Comparison of ENCODE assay signal across 30 mouse cellular contexts in the genomic region with DNA sequence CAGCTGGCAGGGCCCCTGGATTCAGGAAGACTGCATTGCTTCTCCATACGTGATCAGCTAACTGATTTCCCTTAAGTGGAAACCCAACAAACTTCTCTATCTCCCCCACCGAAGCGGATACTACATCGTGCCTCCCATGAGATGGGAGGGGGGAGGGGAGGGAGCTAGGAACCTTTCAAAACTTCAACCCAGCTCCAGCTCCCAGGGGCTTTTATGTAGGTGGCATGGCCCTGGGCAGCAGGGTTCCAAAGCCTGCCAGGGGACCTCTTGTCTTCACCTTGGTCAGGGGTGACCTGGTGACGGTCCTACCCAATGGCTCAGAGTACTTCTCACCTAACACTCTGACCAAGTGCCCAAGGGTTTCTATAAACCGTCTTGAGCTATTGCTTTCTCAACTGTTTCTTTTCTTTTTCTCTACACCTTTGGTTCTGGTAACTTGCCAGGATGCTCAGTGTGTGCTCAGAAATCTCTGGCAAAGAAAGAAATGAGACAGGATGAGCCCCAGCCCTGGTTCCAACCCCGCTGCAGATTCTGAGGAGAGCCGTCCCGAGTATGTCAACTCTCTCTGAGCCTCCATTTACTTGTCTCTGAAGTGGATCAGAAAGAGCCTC. TPM values are rescaled to one million over a fixed set of nuclear protein-coding genes. Genes with fewer than 3 reads are reported as not detected.
DNase-seq lines count a peak whose midpoint lies in the region; ATAC-seq lines count a peak whose summit lies in the region.
"Had no signal": no experiment of that assay in that cellular context is flagged by ENCODE, and none has a peak within 500 bp of the region (broad histone marks: within the 10 kb centered on the region; RNA-seq: fewer than 3 reads in every experiment).

No protein-coding gene starts in this region.

- no peak overlapping the region for H3K27ac ChIP-seq in intestine, embryonic 16.5 days (ENCODE audit: low read length)
- H3K27ac ChIP-seq in intestine, embryonic 15.5 days = no peak overlapping the region
- H3K27ac ChIP-seq: forebrain, embryonic 13.5 days; heart, embryonic 10.5 days; heart, embryonic 15.5 days; hindbrain, embryonic 12.5 days; kidney, embryonic 15.5 days; limb, embryonic 12.5 days; midbrain, embryonic 15.5 days; neural tube, embryonic 15.5 days had no signal

- H3K4me3 ChIP-seq in intestine, embryonic 16.5 days (ENCODE audit: low read length) = peak overlapping the region; percentile 19; the same call in 1 of the 2 replicates
- H3K4me3 ChIP-seq in intestine, embryonic 15.5 days (replicated peaks) = no peak overlapping the region
- H3K4me3 ChIP-seq: forebrain, embryonic 13.5 days; heart, embryonic 10.5 days; heart, embryonic 15.5 days; hindbrain, embryonic 12.5 days; kidney, embryonic 15.5 days; limb, embryonic 12.5 days; midbrain, embryonic 10.5 days; midbrain, embryonic 15.5 days; neural tube, embryonic 15.5 days had no signal

- H3K9ac ChIP-seq in intestine, embryonic 16.5 days (ENCODE audit: low read depth, low read length) = 0 out of 2 replicates have a peak overlapping the region, but pooled peaks have one; percentile 14
- no peak overlapping the region for H3K9ac ChIP-seq in intestine, embryonic 15.5 days
- H3K9ac ChIP-seq: forebrain, embryonic 13.5 days; heart, embryonic 15.5 days; hindbrain, embryonic 12.5 days; kidney, embryonic 15.5 days; limb, embryonic 12.5 days; lung, embryonic 14.5 days; midbrain, embryonic 15.5 days; neural tube, embryonic 15.5 days had no signal

- H3K9me3 ChIP-seq in intestine, embryonic 16.5 days (ENCODE audit: control insufficient read depth, low read length) = no peaks in the 10 kb centered on the region
- no peaks in the 10 kb centered on the region for H3K9me3 ChIP-seq in intestine, embryonic 15.5 days
- H3K9me3 ChIP-seq: heart, embryonic 10.5 days; heart, embryonic 15.5 days; hindbrain, embryonic 12.5 days; kidney, embryonic 15.5 days; limb, embryonic 12.5 days; midbrain, embryonic 10.5 days; midbrain, embryonic 15.5 days; neural tube, embryonic 15.5 days had no signal

- peak; percentile 73 for DNase-seq in cerebellum, adult 9-10 months
- DNase-seq in cerebellum, postnatal 14 days = peak; percentile 53 to 69
- no peak for DNase-seq in urinary bladder, postnatal 4 days (ENCODE audit: low spot score in 2 of 2)
- no peak for DNase-seq in lung, adult 18-20 months
- DNase-seq: adrenal gland, postnatal 25 days; B cell, adult 2 months; gastrocnemius, postnatal 10 days; heart, adult 11 months; kidney, adult 18-20 months; kidney, postnatal 25 days; lung, embryonic 14.5 days; lung, postnatal 14 days; right cerebral cortex, postnatal 25 days; spleen, adult 18-20 months; thymus, adult 2 months; thymus, postnatal 4 days had no signal

- no peak overlapping the region for H3K4me2 ChIP-seq in intestine, embryonic 16.5 days (ENCODE audit: low read depth, low read length)
- no peak overlapping the region for H3K4me2 ChIP-seq in intestine, embryonic 15.5 days (replicated peaks)
- H3K4me2 ChIP-seq: forebrain, embryonic 13.5 days; heart, embryonic 15.5 days; hindbrain, embryonic 12.5 days; kidney, embryonic 15.5 days; limb, embryonic 12.5 days; lung, embryonic 14.5 days; midbrain, embryonic 15.5 days; neural tube, embryonic 15.5 days had no signal

- peaks cover 10% of the 10 kb centered on the region for H3K4me1 ChIP-seq in intestine, embryonic 16.5 days (ENCODE audit: control insufficient read depth, insufficient read depth, low read length)
- peaks cover 7% of the 10 kb centered on the region; the same call in 1 of the 2 replicates for H3K4me1 ChIP-seq in intestine, embryonic 15.5 days (replicated peaks)
- H3K4me1 ChIP-seq: heart, embryonic 15.5 days; limb, embryonic 12.5 days; midbrain, embryonic 15.5 days had no signal

- 76% methylated on average over 9 of the region's 9 CpGs for WGBS in intestine, embryonic 16.5 days
- WGBS in intestine, embryonic 15.5 days = 79% methylated on average over 9 of the region's 9 CpGs

- ATAC-seq in intestine, embryonic 16.5 days = no peak
- ATAC-seq in intestine, embryonic 15.5 days = no peak
- ATAC-seq: forebrain, embryonic 13.5 days; midbrain, embryonic 15.5 days had no signal

- no peaks in the 10 kb centered on the region for H3K27me3 ChIP-seq in intestine, embryonic 16.5 days (replicated peaks; ENCODE audit: control insufficient read depth, insufficient read depth, low read length)
- no peaks in the 10 kb centered on the region for H3K27me3 ChIP-seq in intestine, embryonic 15.5 days (replicated peaks)
- H3K27me3 ChIP-seq: forebrain, embryonic 13.5 days; hindbrain, embryonic 12.5 days; kidney, embryonic 15.5 days; midbrain, embryonic 15.5 days; neural tube, embryonic 15.5 days had no signal

- H3K36me3 ChIP-seq in intestine, embryonic 16.5 days (ENCODE audit: control insufficient read depth, insufficient read depth, low read length) = no peaks in the 10 kb centered on the region
- H3K36me3 ChIP-seq in intestine, embryonic 15.5 days = no peaks in the 10 kb centered on the region
- H3K36me3 ChIP-seq: heart, embryonic 10.5 days; heart, embryonic 15.5 days; hindbrain, embryonic 12.5 days; kidney, embryonic 15.5 days; limb, embryonic 12.5 days; midbrain, embryonic 10.5 days; midbrain, embryonic 15.5 days; neural tube, embryonic 15.5 days had no signal

RNA-seq across cellular contexts. Expression of gene Tff3, which starts 0.6 kb away (rescaled TPM):
- polyA plus RNA-seq in intestine, embryonic 16.5 days (2015; fragmentation: Nextera tagmentation; extraction: Ambion mirVana) = 1,304 and 1,371 TPM in 2 replicates
- 710 and 905 TPM in 2 replicates for polyA plus RNA-seq in intestine, embryonic 15.5 days (2015; fragmentation: Nextera tagmentation; extraction: Ambion mirVana)
- polyA plus RNA-seq: embryonic facial prominence, embryonic 11.5 days; heart, embryonic 15.5 days; hindbrain, embryonic 12.5 days; limb, embryonic 12.5 days; lung, embryonic 14.5 days had no signal

RNA-seq across cellular contexts. Expression of gene Tff2, which starts 15.3 kb away (rescaled TPM):
- polyA plus RNA-seq in intestine, embryonic 16.5 days (2015; fragmentation: Nextera tagmentation; extraction: Ambion mirVana) = 5.2 and 7.2 TPM in 2 replicates
- 2.5 and 7.8 TPM in 2 replicates for polyA plus RNA-seq in intestine, embryonic 15.5 days (2015; fragmentation: Nextera tagmentation; extraction: Ambion mirVana)
- polyA plus RNA-seq: brain, embryonic 14.5 days; embryonic facial prominence, embryonic 11.5 days; forebrain, embryonic 13.5 days; heart, embryonic 10.5 days; heart, embryonic 15.5 days; hindbrain, embryonic 12.5 days; limb, embryonic 12.5 days; liver, adult 2 months; lung, embryonic 14.5 days; midbrain, embryonic 10.5 days; midbrain, embryonic 15.5 days; neural tube, embryonic 15.5 days had no signal

RNA-seq across cellular contexts. Expression of gene Tff1, which starts 36.3 kb away (rescaled TPM):
- polyA plus RNA-seq in intestine, embryonic 16.5 days (2015; fragmentation: Nextera tagmentation; extraction: Ambion mirVana) = 1.5 and 2.7 TPM in 2 replicates
- polyA plus RNA-seq in intestine, embryonic 15.5 days (2015; fragmentation: Nextera tagmentation; extraction: Ambion mirVana) = 5.2 and 5.8 TPM in 2 replicates
- polyA plus RNA-seq: brain, embryonic 14.5 days; embryonic facial prominence, embryonic 11.5 days; forebrain, embryonic 13.5 days; heart, embryonic 15.5 days; hindbrain, embryonic 12.5 days; limb, embryonic 12.5 days; lung, embryonic 14.5 days; midbrain, embryonic 10.5 days; midbrain, embryonic 15.5 days; neural tube, embryonic 15.5 days had no signal

Comparison
In these comparisons a context has a peak if more than half of its experiments do, and no peak if none do; other contexts are left out.
1. DNase-seq: peak in cerebellum, adult 9-10 months (single experiment) and cerebellum, postnatal 14 days (2 of 2); none in urinary bladder, postnatal 4 days (0 of 2) and lung, adult 18-20 months (0 of 2).